ENCODE assay signal across 32 mouse cellular contexts in the genomic region with DNA sequence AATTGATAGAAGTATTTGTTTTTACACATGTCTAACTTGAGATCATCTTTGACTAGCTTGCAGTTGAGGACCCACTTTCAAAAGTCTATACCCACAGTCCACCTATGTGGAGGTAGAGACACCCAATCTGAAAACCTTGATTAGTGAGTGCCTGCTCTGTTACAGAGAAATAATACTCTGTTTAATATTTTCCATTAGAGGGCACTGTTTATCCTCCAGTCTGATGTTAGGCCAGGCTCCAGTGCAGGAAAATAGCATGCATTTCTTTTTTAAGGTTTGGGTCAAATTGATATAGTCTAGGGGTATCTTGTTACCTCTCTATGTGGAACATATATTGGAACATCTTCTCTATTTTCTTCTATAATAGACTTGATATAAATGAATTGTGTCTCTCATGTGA. TPM values are rescaled to one million over a fixed set of nuclear protein-coding genes. Genes with fewer than 3 reads are reported as not detected.
A peak's percentile ranks its signal among the peaks of the same experiment; 100 is the strongest.
DNase-seq lines count a peak whose midpoint lies in the region; ATAC-seq and TF ChIP-seq lines count a peak whose summit lies in the region.
"Had no signal": no experiment of that assay in that cellular context is flagged by ENCODE, and none has a peak within 500 bp of the region (broad histone marks: within the 10 kb centered on the region; RNA-seq: fewer than 3 reads in every experiment).

No protein-coding gene starts in this region.

- no peaks in the 10 kb centered on the region for H3K9me3 ChIP-seq in kidney, postnatal 0 days (replicated peaks; ENCODE audit: low read length)
- H3K9me3 ChIP-seq: embryonic facial prominence, embryonic 12.5 days; forebrain, embryonic 13.5 days; heart, embryonic 15.5 days; hindbrain, embryonic 13.5 days; limb, embryonic 13.5 days; liver, embryonic 12.5 days; midbrain, embryonic 13.5 days had no signal

- peak; percentile 9; the same call in 1 of the 2 replicates for TF ChIP-seq CTCF in gastrocnemius, adult 2 months (IDR thresholded peaks at IDR 0.05)
- TF ChIP-seq CTCF in kidney, postnatal 0 days (IDR thresholded peaks at IDR 0.05; ENCODE audit: low read depth), result peak; percentile 58
- TF ChIP-seq CTCF in brain, embryonic 14.5 days (IDR thresholded peaks at IDR 0.05; ENCODE audit: borderline replicate concordance, extremely low read depth, insufficient read depth, insufficient read length), result no peak

- H3K9ac ChIP-seq in kidney, postnatal 0 days (ENCODE audit: low read depth, low read length), result no peak overlapping the region
- H3K9ac ChIP-seq: embryonic facial prominence, embryonic 12.5 days; forebrain, embryonic 13.5 days; heart, embryonic 15.5 days; hindbrain, embryonic 13.5 days; limb, embryonic 13.5 days; liver, embryonic 12.5 days; midbrain, embryonic 13.5 days had no signal

- no peak for ATAC-seq in kidney, postnatal 0 days (replicated peaks; ENCODE audit: low FRiP score, low read depth)
- ATAC-seq: forebrain, embryonic 13.5 days; liver, embryonic 12.5 days; midbrain, embryonic 13.5 days had no signal

- H3K4me3 ChIP-seq in gastrocnemius, adult 2 months, result no peak overlapping the region
- no peak overlapping the region for H3K4me3 ChIP-seq in kidney, postnatal 0 days (replicated peaks; ENCODE audit: low read depth, low read length)
- H3K4me3 ChIP-seq: embryonic facial prominence, embryonic 12.5 days; erythroblast, embryonic 14.5 days; forebrain, embryonic 13.5 days; heart, embryonic 15.5 days; hindbrain, embryonic 13.5 days; limb, embryonic 13.5 days; liver, embryonic 12.5 days; midbrain, embryonic 13.5 days had no signal

- intact Hi-C loops in gastrocnemius, adult 2 months (cut with DNase I), result no loop called here

- no peak overlapping the region for H3K4me2 ChIP-seq in kidney, postnatal 0 days (ENCODE audit: low read length)
- H3K4me2 ChIP-seq: embryonic facial prominence, embryonic 12.5 days; forebrain, embryonic 13.5 days; heart, embryonic 15.5 days; hindbrain, embryonic 13.5 days; limb, embryonic 13.5 days; liver, embryonic 12.5 days; midbrain, embryonic 13.5 days had no signal

- no peaks in the 10 kb centered on the region for H3K27me3 ChIP-seq in kidney, postnatal 0 days (ENCODE audit: insufficient read depth, low read length)
- H3K27me3 ChIP-seq: embryonic facial prominence, embryonic 12.5 days; forebrain, embryonic 13.5 days; heart, embryonic 15.5 days; hindbrain, embryonic 13.5 days; limb, embryonic 13.5 days; liver, embryonic 12.5 days; midbrain, embryonic 13.5 days had no signal

- no peaks in the 10 kb centered on the region for H3K4me1 ChIP-seq in kidney, postnatal 0 days (replicated peaks; ENCODE audit: insufficient read depth, low read length)
- H3K4me1 ChIP-seq: embryonic facial prominence, embryonic 12.5 days; heart, embryonic 15.5 days; hindbrain, embryonic 13.5 days; liver, embryonic 12.5 days; midbrain, embryonic 13.5 days had no signal

- no peaks in the 10 kb centered on the region for H3K36me3 ChIP-seq in kidney, postnatal 0 days (ENCODE audit: insufficient read depth, low read length)
- H3K36me3 ChIP-seq: embryonic facial prominence, embryonic 12.5 days; heart, embryonic 15.5 days; hindbrain, embryonic 13.5 days; limb, embryonic 13.5 days; liver, embryonic 12.5 days; midbrain, embryonic 13.5 days had no signal

- no peak overlapping the region for H3K27ac ChIP-seq in gastrocnemius, adult 2 months
- H3K27ac ChIP-seq in kidney, postnatal 0 days, result no peak overlapping the region
- H3K27ac ChIP-seq: embryonic facial prominence, embryonic 12.5 days; forebrain, embryonic 13.5 days; heart, embryonic 15.5 days; hindbrain, embryonic 13.5 days; limb, embryonic 13.5 days; liver, embryonic 12.5 days; midbrain, embryonic 13.5 days had no signal

- DNase-seq in gastrocnemius, adult 2 months, result no peak
- DNase-seq in gastrocnemius, adult 8-10 months (ENCODE audit: low spot score in 2 of 2), result no peak
- DNase-seq in kidney, postnatal 0 days (ENCODE audit: low spot score), result peak; percentile 36
- no peak for DNase-seq in kidney, postnatal 10 days
- DNase-seq in 416B (ENCODE audit: low read depth), result peak; percentile 1
- peak; percentile 3 for DNase-seq in brain, embryonic 14.5 days (ENCODE audit: low read depth)
- DNase-seq in right cerebral cortex, adult 2 months (ENCODE audit: low spot score in 2 of 2), result no peak
- DNase-seq: adrenal gland, postnatal 25 days; cerebellum, adult 11 months; cerebellum, postnatal 10 days; gastrocnemius, postnatal 25 days; heart, adult 18-20 months; heart, postnatal 36 days; kidney, postnatal 14 days; layer of hippocampus, postnatal 36 days; lung, adult 18-20 months; lung, postnatal 14 days; right cerebral cortex, postnatal 14 days had no signal

- TF ChIP-seq POLR2A in brain, embryonic 14.5 days (IDR thresholded peaks at IDR 0.05; ENCODE audit: borderline replicate concordance, extremely low read depth, insufficient read depth, insufficient read length, poor library complexity, severe bottlenecking), result no peak

RNA-seq across cellular contexts. Expression of a gene that starts 14.5 kb away (rescaled TPM):
- total RNA-seq in gastrocnemius, adult 2 months (2021), result not detected
- total RNA-seq in gastrocnemius, adult 8-10 months (2022), result not detected
- 8.6 and 10.5 TPM in 2 replicates for polyA plus RNA-seq in kidney, postnatal 0 days (2015; fragmentation: Nextera tagmentation; extraction: Ambion mirVana)
- polyA plus RNA-seq in brain, embryonic 14.5 days (2012; rRNA removed), result 0.04 TPM in 1 of 2 replicates, not detected in the other
- total RNA-seq: adrenal gland, postnatal 25 days; gastrocnemius, postnatal 25 days; heart, adult 18-20 months; heart, postnatal 36 days; megakaryocyte, adult 5-6 weeks had no signal
- polyA plus RNA-seq: C2C12; cortical plate, adult 2 months; erythroblast, embryonic 14.5 days; heart, embryonic 15.5 days; hindbrain, embryonic 13.5 days; intestine, embryonic 14.5 days; liver, embryonic 12.5 days; midbrain, embryonic 13.5 days; neural tube, embryonic 11.5 days; thymus, postnatal 0 days had no signal

RNA-seq across cellular contexts. Expression of a gene that starts 49.1 kb away (rescaled TPM):
- not detected for total RNA-seq in gastrocnemius, adult 2 months (2021)
- total RNA-seq in gastrocnemius, adult 8-10 months (2022), result not detected
- not detected in 2 replicates for polyA plus RNA-seq in kidney, postnatal 0 days (2015; fragmentation: Nextera tagmentation; extraction: Ambion mirVana)
- polyA plus RNA-seq in brain, embryonic 14.5 days (2012; rRNA removed), result not detected in 2 replicates
- total RNA-seq: gastrocnemius, postnatal 25 days; heart, adult 18-20 months; heart, postnatal 36 days; megakaryocyte, adult 5-6 weeks had no signal
- polyA plus RNA-seq: C2C12; embryonic facial prominence, embryonic 12.5 days; erythroblast, embryonic 14.5 days; forebrain, embryonic 13.5 days; heart, embryonic 15.5 days; hindbrain, embryonic 13.5 days; intestine, embryonic 14.5 days; limb, embryonic 13.5 days; liver, embryonic 12.5 days; midbrain, embryonic 13.5 days; neural tube, embryonic 11.5 days; thymus, postnatal 0 days had no signal

Comparison
In these comparisons a context has a peak if more than half of its experiments do, and no peak if none do; other contexts are left out.
1. DNase-seq: peak in kidney, postnatal 0 days (single experiment), 416B (single experiment) and brain, embryonic 14.5 days (single experiment); none in gastrocnemius, adult 2 months (single experiment), gastrocnemius, adult 8-10 months (0 of 2), kidney, postnatal 10 days (single experiment) and right cerebral cortex, adult 2 months (0 of 2).